Mouse (Mus musculus) ES-Bruce4 (cell line): ENCODE measurements at regions not wholly inside any gene's neighbourhood (a gene's known extent, or its start where the extent isn't known, plus 50 kb on each side); places are given as distances from the start of the nearest gene placed in this dataset.

Experiments
- CTCF ChIP-seq: IDR thresholded peaks from one replicate; pipeline ENCODE4 v1.8.1; 2011; ENCODE audit warnings: low read depth, low read length
- EP300 ChIP-seq: IDR thresholded peaks from 2 replicates; pipeline ENCODE4 v1.6.1; 2011; ENCODE audit warnings: low read depth, low read length; ENCODE audit not compliant: insufficient read depth
- POLR2A ChIP-seq: IDR thresholded peaks from one replicate; pipeline ENCODE4 v1.8.1; 2011; ENCODE audit warnings: low read length; ENCODE audit not compliant: insufficient read depth

GRCm38 (mm10) chr1:187489452-187489851, 119.1 kb upstream of the Esrrg start:
- no peak for TF ChIP-seq CTCF
- TF ChIP-seq POLR2A = no peak
- TF ChIP-seq EP300 = no peak
